Mouse (Mus musculus) liver, adult 2 months (tissue): Measurements from ENCODE around the gene Ercc2. TPM values are rescaled to one million over a fixed set of nuclear protein-coding genes. Genes with fewer than 3 reads are reported as not detected.
A peak's percentile ranks its signal among the peaks of the same experiment; 100 is the strongest.

Experiments used
- DNase-seq: peaks from one replicate; pipeline ENCODE4 v3.0.0-alpha.2; 2011; ENCODE audit warnings: low read depth, low spot score; ENCODE audit errors: extremely low read depth
- H3K27ac ChIP-seq: fragments of 200-500 bp; replicated peaks from 2 replicates; pipeline ENCODE4 v1.5.1; 2012; ENCODE audit warnings: low read depth, mild to moderate bottlenecking, control low read depth, inconsistent platforms, low read length; ENCODE audit not compliant: insufficient read depth
- H3K27me3 ChIP-seq: fragments of 200-500 bp; 2 replicates; pipeline ENCODE4 v1.6.1; 2012; ENCODE audit warnings: mild to moderate bottlenecking, moderate library complexity, low read length, inconsistent platforms; ENCODE audit not compliant: control insufficient read depth, insufficient read depth
- H3K36me3 ChIP-seq: fragments of 200-500 bp; 2 replicates; pipeline ENCODE4 v1.6.1; 2012; ENCODE audit warnings: low read length, inconsistent platforms; ENCODE audit not compliant: control insufficient read depth, insufficient read depth
- H3K4me1 ChIP-seq: fragments of 200-500 bp; 2 replicates; pipeline ENCODE4 v1.6.1; 2011; ENCODE audit warnings: low read length; ENCODE audit not compliant: control insufficient read depth, insufficient read depth
- H3K4me3 ChIP-seq: fragments of 200-500 bp; 2 replicates; pipeline ENCODE4 v1.5.1; 2011; ENCODE audit warnings: low read depth, mild to moderate bottlenecking, control low read depth, low read length, moderate library complexity; ENCODE audit not compliant: insufficient read depth
- H3K79me2 ChIP-seq: fragments of 200-500 bp; 2 replicates; pipeline ENCODE4 v1.6.1; 2012; ENCODE audit warnings: inconsistent platforms, mild to moderate bottlenecking, low read length, moderate library complexity; ENCODE audit not compliant: control insufficient read depth, insufficient read depth
- H3K9ac ChIP-seq: fragments of 200-500 bp; 2 replicates; pipeline ENCODE4 v1.6.1; 2012; ENCODE audit warnings: low read depth, mild to moderate bottlenecking, control low read depth, inconsistent platforms, low read length
- CTCF ChIP-seq: fragments of 200-500 bp; IDR thresholded peaks from 2 replicates; pipeline ENCODE4 v1.5.1; 2011; ENCODE audit warnings: low read depth, low read length, control low read depth
- POLR2A ChIP-seq: fragments of 200-500 bp; IDR thresholded peaks from 2 replicates; pipeline ENCODE4 v1.6.1; 2011; ENCODE audit warnings: low read length, control low read depth; ENCODE audit not compliant: insufficient read depth; ENCODE audit errors: extremely low read depth
- WGBS: fragments of 180-500 bp; shearing (Covaris S2); methylation state at CpG from one replicate; pipeline ENCODE4 v1.1.7; 2018; 5-methylcytosine and 5-hydroxymethylcytosine counted together
- polyA plus RNA-seq: library from polyadenylated mRNA; depleted of rRNA; stranded (reverse); fragments of >200 nt; gene quantifications from 2 replicates; pipeline ENCODE4 v1.2.3, GENCODE M21; 2012
- total RNA-seq: library from RNA; depleted of rRNA; stranded (reverse); fragments of >200 nt; gene quantifications from 2 replicates; pipeline ENCODE4 v1.2.3, GENCODE M21; 2014

Gene Ercc2
- total and polyA plus RNA-seq, 2 experiments: 9.4 to 26.8 TPM

DNA sequence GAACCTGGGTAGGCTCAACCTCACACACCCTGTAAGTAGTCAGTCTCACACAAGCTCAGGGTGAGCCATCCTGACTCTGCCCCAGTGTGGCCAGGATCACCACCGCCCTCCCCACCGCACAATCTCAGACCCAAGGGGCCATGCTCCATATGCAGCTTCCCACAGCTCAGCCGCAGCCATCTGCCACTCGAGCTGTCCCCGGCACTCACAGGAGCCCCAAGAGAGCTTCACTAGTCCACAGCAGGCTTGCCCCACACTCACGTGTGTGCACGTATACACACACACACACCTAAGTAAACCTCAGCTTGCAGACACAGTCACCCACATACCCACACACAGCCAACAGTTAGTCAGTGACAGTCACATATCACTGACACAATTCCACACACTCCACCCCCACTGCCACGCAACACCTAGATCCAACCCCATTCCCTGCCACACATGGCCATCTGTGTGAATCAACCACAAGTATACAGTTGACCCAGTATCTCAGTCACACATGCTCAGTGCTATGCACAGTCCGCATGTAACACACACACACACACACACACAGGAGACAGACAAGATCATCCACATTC, 20.8 kb downstream of the Ercc2 start:
- H3K27me3 ChIP-seq: peaks cover 21% of the 10 kb centered on the region; the same call in 1 of the 2 replicates
- no peak for DNase-seq
- H3K4me1 ChIP-seq: peaks cover 2% of the 10 kb centered on the region; the same call in 1 of the 2 replicates
- H3K4me3 ChIP-seq: no peak overlapping the region
- no peaks in the 10 kb centered on the region for H3K79me2 ChIP-seq
- WGBS: 83% methylated on average over 9 of the region's 9 CpGs
- no peaks in the 10 kb centered on the region for H3K36me3 ChIP-seq
- no peak overlapping the region for H3K27ac ChIP-seq
- H3K9ac ChIP-seq: no peak overlapping the region
- TF ChIP-seq CTCF (no peak), POLR2A (no peak)

DNA sequence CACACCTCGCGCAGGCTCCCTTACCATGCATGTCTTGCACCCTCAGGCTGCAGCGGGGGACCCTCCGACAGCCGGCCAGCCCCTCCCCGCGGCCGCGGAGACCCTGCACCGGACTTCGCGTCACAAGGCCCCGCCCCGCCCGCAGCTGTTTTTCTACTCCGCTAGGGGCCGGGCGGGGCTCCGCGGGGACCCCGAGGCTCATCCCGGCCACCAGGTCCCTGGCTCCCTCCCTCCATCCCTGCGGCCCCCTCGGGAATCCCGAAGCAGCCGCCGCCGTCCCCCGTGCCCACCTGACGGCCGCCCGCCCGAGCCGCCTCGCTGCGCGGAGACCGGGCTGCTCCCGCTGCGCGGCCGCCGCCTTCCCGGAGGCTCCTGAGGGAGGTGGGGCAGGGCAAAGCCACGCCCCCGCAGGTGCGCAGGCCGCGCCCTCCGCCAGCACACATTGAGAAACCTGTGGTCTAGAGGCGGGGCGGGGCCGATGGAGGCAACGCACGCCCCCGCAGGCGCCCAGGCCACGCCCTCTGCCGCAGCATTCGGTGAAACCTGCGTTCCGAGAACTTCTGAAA, 22.0 kb downstream of the Ercc2 start, which contains the start of gene Klc3:
Gene Klc3, minus strand, starts transcription at position 374 of the 566 bp plus-strand sequence.
- 2% methylated on average over 62 of the region's 62 CpGs for WGBS
- TF ChIP-seq POLR2A (no peak), CTCF (no peak)
- no peak within 1 kb of the TSS for H3K27ac ChIP-seq
- H3K9ac ChIP-seq: no peak within 1 kb of the TSS; the same call in 1 of the 2 replicates
- H3K36me3 ChIP-seq: no peaks in the 10 kb centered on the region
- H3K4me1 ChIP-seq: peaks cover 2% of the 10 kb centered on the region; the same call in 1 of the 2 replicates
- peak; percentile 42 for DNase-seq
- H3K27me3 ChIP-seq: peaks cover 21% of the 10 kb centered on the region; the same call in 1 of the 2 replicates
- H3K4me3 ChIP-seq: peak within 1 kb of the TSS; percentile 33; the same call in 1 of the 2 replicates
- H3K79me2 ChIP-seq: no peaks in the 10 kb centered on the region

DNA sequence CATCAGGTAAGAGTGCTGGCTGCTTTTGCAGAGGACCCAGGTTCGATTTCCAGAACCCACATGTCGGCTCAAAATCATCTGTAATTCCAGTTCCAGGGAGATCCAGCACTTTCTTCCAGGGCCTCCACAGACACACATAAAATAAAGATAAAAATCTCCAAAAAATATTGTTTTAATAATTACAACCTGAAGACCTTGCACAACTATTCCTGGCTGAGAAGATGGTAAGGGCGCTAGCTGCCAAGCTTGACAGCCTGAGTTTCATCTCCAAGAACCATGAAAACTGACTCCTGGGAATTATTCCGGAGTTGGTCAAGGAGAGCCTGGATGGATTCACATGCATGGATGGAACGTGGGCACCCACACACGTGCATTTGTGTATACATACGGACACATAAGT, 22.7 kb downstream of the Ercc2 start, which contains the start of gene Ckm:
Gene Ckm, plus strand, starts transcription at position 301 of the 400 bp plus-strand sequence.
- no peak for TF ChIP-seq POLR2A
- TF ChIP-seq CTCF: no peak
- H3K9ac ChIP-seq: no peak within 1 kb of the TSS; the same call in 1 of the 2 replicates
- peaks cover 18% of the 10 kb centered on the region; the same call in 1 of the 2 replicates for H3K27me3 ChIP-seq

DNA sequence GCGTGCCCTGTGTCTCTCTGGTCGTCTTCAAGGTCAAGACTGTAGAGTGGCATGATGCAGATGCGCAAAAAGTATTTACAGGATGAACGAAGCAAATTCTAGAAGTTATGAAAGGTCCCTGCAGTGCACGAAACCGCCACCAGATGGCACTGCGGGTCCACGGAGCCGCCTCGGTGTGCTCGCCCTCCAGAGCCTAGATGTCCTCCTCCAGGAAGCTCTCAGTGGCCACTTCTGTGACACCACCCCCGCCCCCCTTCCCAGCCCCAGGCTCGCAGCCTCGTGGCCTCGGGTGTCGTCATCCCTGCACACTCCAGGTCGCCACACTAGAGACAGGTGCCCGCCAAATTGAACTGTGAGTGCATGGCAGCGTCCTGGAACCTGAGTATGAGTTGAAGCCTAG, 23.6 kb downstream of the Ercc2 start:
- H3K4me3 ChIP-seq: no peak overlapping the region
- no peak overlapping the region for H3K27ac ChIP-seq
- peaks cover 2% of the 10 kb centered on the region; the same call in 1 of the 2 replicates for H3K4me1 ChIP-seq
- H3K36me3 ChIP-seq: no peaks in the 10 kb centered on the region
- 5% methylated on average over 19 of the region's 19 CpGs for WGBS
- TF ChIP-seq CTCF (peak; percentile 98), POLR2A (no peak)
- peaks cover 12% of the 10 kb centered on the region; the same call in 1 of the 2 replicates for H3K27me3 ChIP-seq
- H3K79me2 ChIP-seq: no peaks in the 10 kb centered on the region
- peak; percentile 36 for DNase-seq
- no peak overlapping the region for H3K9ac ChIP-seq

More for the DNA sequence above, 22.7 kb downstream of the Ercc2 start, which contains the start of gene Ckm:
- Histone ChIP-seq H3K4me1 (peaks cover 2% of the 10 kb centered on the region; the same call in 1 of the 2 replicates), H3K36me3 (no peaks in the 10 kb centered on the region), H3K79me2 (no peaks in the 10 kb centered on the region), H3K27ac (no peak within 1 kb of the TSS), H3K4me3 (peak within 1 kb of the TSS; percentile 33; the same call in 1 of the 2 replicates)
- WGBS: 59% methylated on average over 7 of the region's 7 CpGs
- DNase-seq: no peak

DNA sequence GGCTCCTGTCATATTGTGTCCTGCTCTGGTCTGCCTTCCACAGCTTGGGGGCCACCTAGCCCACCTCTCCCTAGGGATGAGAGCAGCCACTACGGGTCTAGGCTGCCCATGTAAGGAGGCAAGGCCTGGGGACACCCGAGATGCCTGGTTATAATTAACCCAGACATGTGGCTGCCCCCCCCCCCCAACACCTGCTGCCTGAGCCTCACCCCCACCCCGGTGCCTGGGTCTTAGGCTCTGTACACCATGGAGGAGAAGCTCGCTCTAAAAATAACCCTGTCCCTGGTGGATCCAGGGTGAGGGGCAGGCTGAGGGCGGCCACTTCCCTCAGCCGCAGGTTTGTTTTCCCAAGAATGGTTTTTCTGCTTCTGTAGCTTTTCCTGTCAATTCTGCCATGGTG, 27.9 kb downstream of the Ercc2 start:
- H3K27me3 ChIP-seq: no peaks in the 10 kb centered on the region; the same call in 1 of the 2 replicates
- no peaks in the 10 kb centered on the region for H3K4me1 ChIP-seq
- no peak overlapping the region for H3K4me3 ChIP-seq
- WGBS: 64% methylated on average over 6 of the region's 6 CpGs
- no peak overlapping the region for H3K27ac ChIP-seq
- no peaks in the 10 kb centered on the region for H3K79me2 ChIP-seq
- no peak for TF ChIP-seq POLR2A
- no peak for TF ChIP-seq CTCF
- no peaks in the 10 kb centered on the region for H3K36me3 ChIP-seq
- no peak for DNase-seq
- H3K9ac ChIP-seq: no peak overlapping the region
